Mouse (Mus musculus) c-Kit-positive CD71-negative TER-119-negative erythroid progenitor cells, embryonic 14.5 days (primary cell): ENCODE data around the gene Galnt16.
A peak's percentile ranks its signal among the peaks of the same experiment; 100 is the strongest.

Source experiments
- DNase-seq: peaks from one replicate; pipeline ENCODE4 v3.0.0-alpha.2; 2013; ENCODE audit warnings: low read depth

Galnt16 gene

GRCm38 (mm10) chr12:80668391-80668790 is 150.3 kb downstream of the Galnt16 start:
- DNase-seq: no peak

- peak; percentile 48 for DNase-seq
Measured at GRCm38 (mm10) chr12:80673170-80673569, 155.1 kb downstream of the Galnt16 start.
